Mouse (Mus musculus): ENCODE results near the gene Lypd6. TPM values are rescaled to one million over a fixed set of nuclear protein-coding genes. Genes with fewer than 3 reads are reported as not detected.

Gene Lypd6
- polyA plus RNA-seq, 1 experiment, result 3.9 TPM

DNA sequence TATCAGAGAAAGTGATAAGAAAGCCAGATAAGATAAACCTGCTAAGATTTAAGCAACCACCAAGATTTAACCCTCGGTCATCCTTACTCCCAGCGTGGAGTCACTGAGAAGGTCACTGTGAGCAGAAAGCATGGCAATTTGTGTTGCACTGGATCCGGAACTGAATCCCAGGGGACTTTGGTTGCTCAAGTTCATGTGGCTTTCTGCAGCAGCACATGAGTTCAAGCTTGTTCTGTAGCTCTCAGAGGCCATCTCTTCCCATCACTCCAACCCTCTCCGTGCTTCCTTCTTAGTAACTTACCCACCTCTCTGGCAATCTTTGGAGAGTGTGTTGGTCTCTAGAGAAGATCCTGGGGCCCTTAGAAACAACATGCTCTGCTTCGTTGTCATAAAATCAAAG is 84.6 kb downstream of the Lypd6 start:
- no peak overlapping the region for H3K4me3 ChIP-seq
- TF ChIP-seq REST (IDR thresholded peaks at IDR 0.05; ENCODE audit: insufficient read depth, insufficient read length) (no peak), TCF12 (IDR thresholded peaks at IDR 0.05; ENCODE audit: insufficient read depth, poor library complexity, severe bottlenecking) (no peak), USF1 (IDR thresholded peaks at IDR 0.05; ENCODE audit: low read depth) (no peak), SRF (IDR thresholded peaks at IDR 0.05; ENCODE audit: control insufficient read depth, insufficient read length, low read depth) (no peak), TCF3 (IDR thresholded peaks at IDR 0.05; ENCODE audit: insufficient read length, low read depth) (no peak), POLR2A (IDR thresholded peaks at IDR 0.05; ENCODE audit: insufficient read length, low read depth) (no peak), CEBPB (IDR thresholded peaks at IDR 0.05; ENCODE audit: insufficient read depth, poor library complexity, severe bottlenecking) (no peak), MAX (IDR thresholded peaks at IDR 0.05; ENCODE audit: low read depth) (no peak), POLR2AphosphoS2 (IDR thresholded peaks at IDR 0.05; ENCODE audit: insufficient read length, low read depth) (no peak), E2F4 (IDR thresholded peaks at IDR 0.05; ENCODE audit: insufficient read depth) (no peak), MYOG (IDR thresholded peaks at IDR 0.05; ENCODE audit: control insufficient read depth in 1 of 3, insufficient read depth in 1 of 3, insufficient read length in 2 of 3, low read depth in 2 of 3) (no peak), MYOD1 (IDR thresholded peaks at IDR 0.05; ENCODE audit: control insufficient read depth in 1 of 3, insufficient read length in 2 of 3, low read depth in 2 of 3) (no peak)

DNA sequence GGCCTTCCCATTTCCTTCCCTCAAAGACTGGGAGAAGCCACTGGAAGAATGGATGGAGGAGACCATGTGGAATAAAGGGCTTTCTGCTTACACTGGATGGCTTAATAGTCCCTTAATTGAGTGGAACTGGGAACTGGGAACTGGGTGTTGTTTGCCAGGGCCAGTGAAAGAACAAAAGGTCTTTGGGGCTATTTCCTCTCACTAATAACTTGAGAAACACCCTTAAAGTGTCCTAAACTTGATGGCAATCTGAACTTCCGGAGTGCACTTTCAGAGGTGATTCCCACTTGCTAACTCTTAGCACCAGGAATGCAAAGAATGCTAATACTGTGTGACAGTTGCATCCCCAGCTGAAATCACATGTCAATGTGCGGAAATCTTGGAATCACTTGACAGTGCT is 85.2 kb downstream of the Lypd6 start:
- H3K27me3 ChIP-seq (ENCODE audit: control insufficient read depth, insufficient read depth, insufficient read length), result no peaks in the 10 kb centered on the region
- no peak overlapping the region for H3K4me3 ChIP-seq
- no peak overlapping the region for H3ac ChIP-seq (ENCODE audit: control insufficient read depth, insufficient read length)
- no peak overlapping the region for H3K4me2 ChIP-seq (ENCODE audit: low read depth)
- no peaks in the 10 kb centered on the region for H3K79me2 ChIP-seq (ENCODE audit: control insufficient read depth, insufficient read depth)
- TF ChIP-seq REST (IDR thresholded peaks at IDR 0.05; ENCODE audit: insufficient read depth, insufficient read length), result no peak
- no peaks in the 10 kb centered on the region for H3K36me3 ChIP-seq (ENCODE audit: control insufficient read depth, insufficient read depth)

More for the DNA sequence above, 84.6 kb downstream of the Lypd6 start:
- Histone ChIP-seq H3K36me3 (ENCODE audit: control insufficient read depth, insufficient read depth) (no peaks in the 10 kb centered on the region), H3K79me2 (ENCODE audit: control insufficient read depth, insufficient read depth) (no peaks in the 10 kb centered on the region), H3K27me3 (ENCODE audit: control insufficient read depth, insufficient read depth, insufficient read length) (no peaks in the 10 kb centered on the region), H3ac (ENCODE audit: control insufficient read depth, insufficient read length) (no peak overlapping the region), H3K4me2 (ENCODE audit: low read depth) (no peak overlapping the region)

DNA sequence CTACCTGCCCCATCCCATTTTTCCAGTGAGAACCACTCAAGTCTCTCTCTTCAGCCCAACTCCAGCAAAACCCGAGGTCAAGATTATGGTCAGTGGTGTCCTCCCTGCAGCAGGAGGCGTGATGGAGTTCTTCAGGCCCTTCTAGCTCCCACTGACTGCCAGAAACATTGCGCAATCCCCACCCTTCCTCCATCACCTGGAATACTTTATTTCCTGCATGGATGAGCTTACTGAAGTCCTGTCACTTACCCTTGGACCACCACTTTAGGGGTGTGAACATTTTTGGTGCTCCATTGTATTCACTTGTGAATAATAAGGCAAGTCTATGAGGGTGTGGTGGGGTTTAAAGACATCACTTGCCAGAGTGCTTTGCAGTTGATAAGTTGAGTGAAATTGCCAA is 85.7 kb downstream of the Lypd6 start:
- no peak overlapping the region for H3K4me3 ChIP-seq
- H3ac ChIP-seq (ENCODE audit: control insufficient read depth, insufficient read length), result no peak overlapping the region
- no peaks in the 10 kb centered on the region for H3K27me3 ChIP-seq (ENCODE audit: control insufficient read depth, insufficient read depth, insufficient read length)
- no peak overlapping the region for H3K4me2 ChIP-seq (ENCODE audit: low read depth)
- no peaks in the 10 kb centered on the region for H3K36me3 ChIP-seq (ENCODE audit: control insufficient read depth, insufficient read depth)
- H3K79me2 ChIP-seq (ENCODE audit: control insufficient read depth, insufficient read depth), result no peaks in the 10 kb centered on the region
- TF ChIP-seq CEBPB (IDR thresholded peaks at IDR 0.05; ENCODE audit: insufficient read depth, poor library complexity, severe bottlenecking) (peak; percentile 86), E2F4 (IDR thresholded peaks at IDR 0.05; ENCODE audit: insufficient read depth) (no peak)

DNA sequence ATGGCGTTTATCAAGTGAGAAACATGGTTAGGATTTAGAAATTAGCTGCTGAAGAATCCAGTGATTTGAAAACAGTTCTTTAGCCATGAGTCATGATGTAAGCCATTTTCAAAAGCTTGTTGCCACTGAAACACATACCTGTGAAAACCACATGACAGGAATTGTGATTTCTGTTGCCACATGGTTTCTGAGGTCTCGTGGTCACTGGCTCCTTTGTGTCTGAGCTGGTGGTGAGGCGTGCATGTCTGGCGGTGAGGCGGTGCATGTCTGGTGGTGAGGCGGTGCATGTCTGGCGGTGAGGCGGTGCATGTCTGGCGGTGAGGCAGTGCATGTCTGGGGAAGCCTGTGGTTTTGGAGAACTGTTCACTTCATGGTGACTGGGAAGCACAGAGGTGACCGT is 89.8 kb downstream of the Lypd6 start:
- Histone ChIP-seq H3K27me3 (ENCODE audit: control insufficient read depth, insufficient read depth, insufficient read length) (no peaks in the 10 kb centered on the region), H3ac (ENCODE audit: control insufficient read depth, insufficient read length) (no peak overlapping the region), H3K36me3 (ENCODE audit: control insufficient read depth, insufficient read depth) (no peaks in the 10 kb centered on the region), H3K79me2 (ENCODE audit: control insufficient read depth, insufficient read depth) (no peaks in the 10 kb centered on the region), H3K4me2 (ENCODE audit: low read depth) (no peak overlapping the region), H3K4me3 (no peak overlapping the region)
- peak in 2 of 3 experiments; percentile 11 to 30 for TF ChIP-seq MYOG (IDR thresholded peaks at IDR 0.05; ENCODE audit: control insufficient read depth in 1 of 3, insufficient read depth in 1 of 3, insufficient read length in 2 of 3, low read depth in 2 of 3)
- no peak for TF ChIP-seq E2F4 (IDR thresholded peaks at IDR 0.05; ENCODE audit: insufficient read depth)

DNA sequence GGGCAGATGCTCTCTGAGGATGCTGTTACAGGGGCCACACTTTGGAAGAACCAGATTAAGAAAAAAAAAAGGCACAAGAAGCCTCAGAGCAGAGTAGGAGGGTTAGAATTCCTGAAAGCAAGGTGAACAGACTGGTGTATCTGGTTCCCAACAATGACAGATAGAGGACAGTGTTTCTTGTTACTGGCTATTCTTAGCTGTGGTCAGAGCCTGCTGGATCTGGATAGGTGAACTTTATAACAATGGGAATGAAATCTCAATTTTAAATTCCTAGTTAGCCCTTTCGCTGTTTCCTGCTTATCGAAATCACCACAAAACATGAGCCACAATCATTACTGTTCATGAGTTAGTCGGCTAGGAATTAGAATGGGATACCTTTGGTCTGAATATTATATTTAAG is 93.8 kb downstream of the Lypd6 start:
- Histone ChIP-seq H3K4me3 (no peak overlapping the region), H3K36me3 (ENCODE audit: control insufficient read depth, insufficient read depth) (no peaks in the 10 kb centered on the region), H3K4me2 (ENCODE audit: low read depth) (no peak overlapping the region), H3K79me2 (ENCODE audit: control insufficient read depth, insufficient read depth) (no peaks in the 10 kb centered on the region), H3ac (ENCODE audit: control insufficient read depth, insufficient read length) (no peak overlapping the region), H3K27me3 (ENCODE audit: control insufficient read depth, insufficient read depth, insufficient read length) (no peaks in the 10 kb centered on the region)
- no peak for TF ChIP-seq TCF12 (IDR thresholded peaks at IDR 0.05; ENCODE audit: insufficient read depth, poor library complexity, severe bottlenecking)
- no peak for TF ChIP-seq CEBPB (IDR thresholded peaks at IDR 0.05; ENCODE audit: insufficient read depth, poor library complexity, severe bottlenecking)
- TF ChIP-seq E2F4 (IDR thresholded peaks at IDR 0.05; ENCODE audit: insufficient read depth), result no peak
- no peak for TF ChIP-seq SRF (IDR thresholded peaks at IDR 0.05; ENCODE audit: control insufficient read depth, insufficient read length, low read depth)
- TF ChIP-seq MYOG (IDR thresholded peaks at IDR 0.05; ENCODE audit: control insufficient read depth in 1 of 3, insufficient read depth in 1 of 3, insufficient read length in 2 of 3, low read depth in 2 of 3), result no peak
- no peak for TF ChIP-seq POLR2A (IDR thresholded peaks at IDR 0.05; ENCODE audit: insufficient read length, low read depth)
- TF ChIP-seq MYOD1 (IDR thresholded peaks at IDR 0.05; ENCODE audit: control insufficient read depth in 1 of 3, insufficient read length in 2 of 3, low read depth in 2 of 3), result no peak

DNA sequence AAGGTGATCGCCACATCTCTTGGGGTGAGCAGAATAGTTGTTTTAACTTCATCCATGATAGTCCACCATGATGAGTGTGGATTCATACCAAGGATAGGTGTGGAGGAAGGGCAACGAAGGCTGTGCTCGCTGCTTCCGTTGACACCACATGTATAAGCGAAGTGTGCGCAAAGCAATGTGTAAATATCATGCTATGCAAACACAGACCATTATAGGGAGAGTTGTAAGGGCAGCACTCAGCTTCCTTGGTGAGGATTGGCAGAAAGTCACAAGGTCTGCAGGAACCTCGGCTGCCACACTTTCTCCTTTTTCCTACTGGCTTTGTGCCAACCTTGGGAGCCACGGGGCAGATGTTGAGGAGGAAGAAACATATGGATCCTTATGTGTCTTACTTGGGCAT is 97.4 kb downstream of the Lypd6 start:
- no peak overlapping the region for H3K4me3 ChIP-seq
- H3K4me2 ChIP-seq (ENCODE audit: low read depth), result no peak overlapping the region
- H3K36me3 ChIP-seq (ENCODE audit: control insufficient read depth, insufficient read depth), result no peaks in the 10 kb centered on the region
- TF ChIP-seq TCF3 (IDR thresholded peaks at IDR 0.05; ENCODE audit: insufficient read length, low read depth), result no peak
- no peak for TF ChIP-seq CEBPB (IDR thresholded peaks at IDR 0.05; ENCODE audit: insufficient read depth, poor library complexity, severe bottlenecking)
- TF ChIP-seq REST (IDR thresholded peaks at IDR 0.05; ENCODE audit: insufficient read depth, insufficient read length), result no peak
- no peak for TF ChIP-seq MAX (IDR thresholded peaks at IDR 0.05; ENCODE audit: low read depth)
- TF ChIP-seq TCF12 (IDR thresholded peaks at IDR 0.05; ENCODE audit: insufficient read depth, poor library complexity, severe bottlenecking), result no peak
- TF ChIP-seq POLR2AphosphoS2 (IDR thresholded peaks at IDR 0.05; ENCODE audit: insufficient read length, low read depth), result no peak
- no peak for TF ChIP-seq SRF (IDR thresholded peaks at IDR 0.05; ENCODE audit: control insufficient read depth, insufficient read length, low read depth)
- no peak for TF ChIP-seq MYOG (IDR thresholded peaks at IDR 0.05; ENCODE audit: control insufficient read depth in 1 of 3, insufficient read depth in 1 of 3, insufficient read length in 2 of 3, low read depth in 2 of 3)
- TF ChIP-seq MYOD1 (IDR thresholded peaks at IDR 0.05; ENCODE audit: control insufficient read depth in 1 of 3, insufficient read length in 2 of 3, low read depth in 2 of 3), result no peak
- TF ChIP-seq POLR2A (IDR thresholded peaks at IDR 0.05; ENCODE audit: insufficient read length, low read depth), result no peak
- TF ChIP-seq USF1 (IDR thresholded peaks at IDR 0.05; ENCODE audit: low read depth), result no peak
- TF ChIP-seq E2F4 (IDR thresholded peaks at IDR 0.05; ENCODE audit: insufficient read depth), result no peak
- H3K79me2 ChIP-seq (ENCODE audit: control insufficient read depth, insufficient read depth), result no peaks in the 10 kb centered on the region
- no peaks in the 10 kb centered on the region for H3K27me3 ChIP-seq (ENCODE audit: control insufficient read depth, insufficient read depth, insufficient read length)
- H3ac ChIP-seq (ENCODE audit: control insufficient read depth, insufficient read length), result no peak overlapping the region

Measured in myocyte (in vitro differentiated cells).